Mouse (Mus musculus): ENCODE data around the gene Olfr17. TPM values are rescaled to one million over a fixed set of nuclear protein-coding genes. Genes with fewer than 3 reads are reported as not detected.
"Not testable (repeated sequence)": the region's sequence is repeated elsewhere in the genome, so short reads cannot be mapped to it uniquely, and the experiment has no call there.

Olfr17 gene
- total RNA-seq (2021): not detected
- long read RNA-seq, experiment 1: 0 reads
- long read RNA-seq, experiment 2: 0 reads

DNA sequence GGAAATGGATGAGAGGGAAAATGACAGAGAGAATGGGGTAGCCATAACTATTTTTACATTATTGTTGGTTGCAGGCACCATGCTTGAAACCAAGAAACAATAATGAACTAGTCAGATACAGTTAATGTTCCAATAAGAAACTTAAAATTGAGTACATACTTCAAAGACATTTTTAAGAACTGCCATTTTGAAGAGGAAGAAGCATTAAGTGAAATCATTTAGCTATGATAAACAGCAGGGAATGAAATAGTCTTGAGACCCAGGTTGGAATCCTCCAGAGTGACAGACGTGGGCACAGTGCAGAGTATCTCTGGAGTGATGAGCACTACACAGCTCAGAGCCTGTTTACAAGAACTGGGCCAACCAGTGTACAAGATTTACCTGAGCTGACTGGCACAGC lies at the start of gene Olfr17:
Gene Olfr17, plus strand, starts transcription at position 301 of the 400 bp plus-strand sequence.
- no peak for DNase-seq (ENCODE audit: low spot score in 2 of 2)

GRCm38 (mm10) chr7:107044407-107044806 lies 48.6 kb upstream of the Olfr17 start:
- DNase-seq (ENCODE audit: low spot score in 2 of 2): no peak

GRCm38 (mm10) chr7:107045833-107046232 lies 47.2 kb upstream of the Olfr17 start:
- no peak for DNase-seq (ENCODE audit: low spot score in 2 of 2)

DNA sequence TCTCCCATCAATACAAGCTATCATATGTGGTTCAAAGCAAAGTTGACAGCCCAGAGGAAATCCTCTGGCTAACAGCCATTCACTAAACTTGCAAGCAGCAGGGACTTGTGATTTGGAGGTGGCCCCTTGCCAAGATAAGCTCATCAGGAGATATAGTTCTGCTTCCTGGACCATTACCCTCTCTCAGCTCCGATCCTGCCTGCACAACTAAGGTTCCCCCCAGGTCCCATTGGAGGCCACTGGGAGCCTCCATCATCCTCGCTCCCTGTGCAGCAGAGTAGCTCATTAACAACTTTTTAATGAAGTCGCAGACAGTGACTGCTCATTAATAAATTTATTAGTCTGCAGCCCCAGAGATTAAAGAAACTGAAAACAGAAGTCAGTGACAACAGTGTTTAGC lies 45.4 kb upstream of the Olfr17 start:
- DNase-seq (ENCODE audit: low spot score in 2 of 2): no peak

DNA sequence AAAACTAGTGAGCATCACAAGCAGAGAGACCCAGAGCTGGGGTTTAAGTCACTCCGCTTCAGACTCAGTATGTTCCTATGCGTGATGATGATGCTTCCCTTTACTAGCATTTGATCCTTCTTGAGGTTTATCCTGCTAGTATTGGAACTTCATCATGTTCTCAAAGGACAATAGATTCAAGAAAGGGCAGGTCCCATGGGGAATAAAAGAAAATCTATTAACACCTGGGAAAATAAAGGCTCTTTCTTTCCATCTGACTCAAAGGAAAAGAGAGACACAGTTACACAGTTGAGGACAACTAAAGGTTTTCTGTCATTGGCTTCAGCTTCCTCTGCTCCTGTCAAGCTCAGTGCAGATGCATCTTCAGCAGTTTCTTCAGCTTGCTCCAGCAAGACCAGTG lies 22.3 kb upstream of the Olfr17 start, which contains the start of gene Olfr714:
Gene Olfr714, plus strand, starts transcription at position 301 of the 400 bp plus-strand sequence.
- no peak for DNase-seq (ENCODE audit: low spot score in 2 of 2)

GRCm38 (mm10) chr7:107110269-107110668 lies 17.2 kb downstream of the Olfr17 start, which contains the start of gene Olfr715b:
Olfr715b (minus strand) TSS chr7:107110369.
- not testable (repeated sequence) for DNase-seq (ENCODE audit: low spot score in 2 of 2)

DNA sequence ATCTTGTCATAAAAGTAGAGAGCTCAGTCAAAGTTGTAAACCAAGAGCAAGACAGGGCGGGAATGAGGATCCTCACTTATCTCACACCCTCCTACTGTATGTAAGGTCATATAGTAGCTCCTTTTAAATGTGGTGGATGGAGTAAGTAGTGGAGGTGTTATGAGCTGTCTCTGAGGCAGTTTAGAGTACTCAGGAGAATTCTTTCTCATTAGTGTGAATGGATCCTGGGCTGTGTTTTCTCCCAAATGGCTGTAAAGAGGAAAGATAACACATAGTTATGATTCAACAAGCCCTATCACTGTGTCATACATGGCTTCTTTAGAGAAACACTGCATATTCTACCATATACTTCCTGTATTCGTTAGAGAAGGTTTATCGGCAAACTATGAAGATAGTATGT lies 38.0 kb downstream of the Olfr17 start, which contains the start of gene Olfr715:
Gene Olfr715, minus strand, starts transcription at position 101 of the 400 bp plus-strand sequence.
- DNase-seq (ENCODE audit: low spot score in 2 of 2): not testable (repeated sequence)

DNA sequence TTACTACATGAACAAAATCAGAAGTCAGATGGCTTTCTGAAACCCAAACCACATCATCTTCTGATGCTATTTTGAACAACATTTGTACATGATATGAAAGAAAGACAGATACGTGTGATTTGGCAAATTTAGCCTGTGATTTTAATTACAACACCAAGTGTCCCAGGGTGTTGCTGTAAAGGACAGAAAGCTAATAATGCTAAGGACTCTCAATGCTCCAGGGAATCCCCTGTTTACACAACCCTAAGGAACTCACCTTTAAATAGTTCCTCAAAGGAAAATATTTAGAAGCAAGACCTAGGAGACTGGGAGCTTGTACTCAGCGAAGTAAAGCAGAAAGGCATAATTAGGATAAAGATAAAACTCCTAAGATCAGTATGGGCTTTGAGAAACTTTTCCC lies 45.0 kb downstream of the Olfr17 start, which contains the start of gene Olfr716:
Gene Olfr716, plus strand, starts transcription at position 301 of the 400 bp plus-strand sequence.
- DNase-seq (ENCODE audit: low spot score in 2 of 2): not testable (repeated sequence)

Other genes with a start within 250 kb of the Olfr17 start
- not detected for gene Olfr703, start 249.9 kb upstream of the Olfr17 start, total RNA-seq (2021)
- gene Olfr704, start 230.0 kb upstream of the Olfr17 start, total RNA-seq (2021): not detected
- gene Olfr705, start 216.3 kb upstream of the Olfr17 start, total RNA-seq (2021): not detected
- not detected for gene Olfr706, start 205.1 kb upstream of the Olfr17 start, total RNA-seq (2021)
- not detected for gene Olfr707, start 192.0 kb upstream of the Olfr17 start, total RNA-seq (2021)
- gene Olfr1532-ps1, start 185.2 kb upstream of the Olfr17 start, total RNA-seq (2021): not detected
- under 1 TPM; 0.06 to 0.08 TPM for gene Olfr709-ps1, start 161.0 kb upstream of the Olfr17 start, total RNA-seq (2021)
- gene Olfr710, start 144.9 kb upstream of the Olfr17 start, total RNA-seq (2021): not detected
- gene Olfr6, start 129.3 kb upstream of the Olfr17 start, total RNA-seq (2021): not detected
- not detected for gene Olfr711, start 117.8 kb upstream of the Olfr17 start, total RNA-seq (2021)
- gene Olfr2, start 87.1 kb upstream of the Olfr17 start, total RNA-seq (2021): not detected
- gene Olfr713, start 62.0 kb upstream of the Olfr17 start, total RNA-seq (2021): not detected
- gene Olfr714, start 22.2 kb upstream of the Olfr17 start, total RNA-seq (2021): not detected
- gene Olfr715b, start 17.1 kb downstream of the Olfr17 start, total RNA-seq (2021): not detected
- gene Olfr715, start 37.9 kb downstream of the Olfr17 start, total RNA-seq (2021): not detected
- not detected for gene Olfr716, start 45.1 kb downstream of the Olfr17 start, total RNA-seq (2021)
- gene Nlrp14, start 73.8 kb downstream of the Olfr17 start, total RNA-seq (2021): under 1 TPM in 1 of 2 experiments, not detected in 1; 0.17 TPM
- not detected for gene Rbmxl2, start 116.2 kb downstream of the Olfr17 start, total RNA-seq (2021)

Measured in adrenal gland, postnatal 4 days (tissue).